Comparison of ENCODE assay signal across 1 mouse cellular context in genomic region chr16:33403258-33403657, GRCm38 (mm10).
A peak's percentile ranks its signal among the peaks of the same experiment; 100 is the strongest.
TF ChIP-seq lines count a peak whose summit lies in the region.

No protein-coding gene starts in this region.

TF ChIP-seq in CH12.LX, 34 proteins besides CTCF, POLR2A, EP300 and RAD21:
- TF ChIP-seq NELFE (IDR thresholded peaks at IDR 0.05; ENCODE audit: low read depth, low read length) (no peak), MAFK (IDR thresholded peaks at IDR 0.05; ENCODE audit: insufficient replicate concordance, low read length) (peak; percentile 60; the same call in 1 of the 2 replicates), SMC3 (IDR thresholded peaks at IDR 0.05; ENCODE audit: low read depth, low read length) (no peak)
